Mouse (Mus musculus) spleen, postnatal 10 days (tissue): Measurements from ENCODE around the gene March9.
A peak's percentile ranks its signal among the peaks of the same experiment; 100 is the strongest.

Experiments used
- DNase-seq, 2 experiments: peaks; one replicate each; pipeline ENCODE4 v3.0.0; 2021 to 2022; ENCODE audit warnings: low spot score in 2 of 2

March9 gene

DNA sequence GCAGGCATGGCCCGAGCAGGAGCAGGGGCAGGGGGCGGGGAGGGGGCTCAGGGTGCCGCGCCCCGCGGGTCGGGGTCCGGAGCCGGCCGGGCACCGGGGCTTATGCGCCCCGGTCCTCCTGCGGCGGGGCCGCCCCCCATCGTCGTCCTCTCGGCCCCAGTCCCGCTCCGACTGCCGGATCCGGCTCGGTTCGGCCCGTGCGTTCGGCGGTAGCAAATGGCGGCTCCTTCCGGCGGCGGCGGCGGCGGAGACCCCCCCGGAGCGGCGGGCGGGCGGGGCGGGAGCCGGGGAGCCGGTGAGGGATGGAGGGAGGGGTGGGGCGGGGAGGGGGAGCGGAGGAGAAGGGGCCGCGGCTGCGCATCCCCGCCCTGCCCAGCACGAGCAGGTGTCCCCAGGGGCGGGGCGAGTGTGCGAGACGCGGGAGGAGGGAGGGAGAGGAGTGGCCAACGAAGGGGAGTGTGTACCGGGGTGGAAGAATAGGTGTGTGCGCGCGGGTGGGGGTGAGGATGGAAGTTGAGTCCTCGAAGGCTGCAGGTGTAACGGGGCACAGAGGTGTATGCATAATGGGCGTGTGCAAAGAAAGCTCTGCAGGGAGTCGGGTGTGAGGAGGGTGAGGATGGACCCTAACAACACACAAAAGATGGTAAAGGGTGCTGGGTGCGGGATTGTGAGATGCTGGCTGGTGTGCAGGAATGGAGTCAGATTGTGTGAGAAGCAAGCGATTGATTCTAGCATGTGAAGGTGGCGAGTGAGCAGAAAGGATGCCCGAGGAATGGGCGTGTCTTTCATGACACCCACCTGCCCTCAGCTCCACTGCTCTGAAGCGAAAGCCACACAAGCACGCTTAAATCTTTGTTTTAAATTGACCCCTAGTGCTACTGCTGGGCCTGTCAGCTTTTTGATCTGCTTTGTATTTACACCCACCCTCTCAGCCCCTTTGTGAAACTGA, at the start of gene March9:
TSS of gene March9 (minus strand) at position 217 of the 949 bp plus-strand sequence.
- peak in 1 of 2 experiments; percentile 69 for DNase-seq

- no peak for DNase-seq
These were observed 48.2 kb upstream of the March9 start for GRCm38 (mm10) chr10:127108262-127108583.

DNA sequence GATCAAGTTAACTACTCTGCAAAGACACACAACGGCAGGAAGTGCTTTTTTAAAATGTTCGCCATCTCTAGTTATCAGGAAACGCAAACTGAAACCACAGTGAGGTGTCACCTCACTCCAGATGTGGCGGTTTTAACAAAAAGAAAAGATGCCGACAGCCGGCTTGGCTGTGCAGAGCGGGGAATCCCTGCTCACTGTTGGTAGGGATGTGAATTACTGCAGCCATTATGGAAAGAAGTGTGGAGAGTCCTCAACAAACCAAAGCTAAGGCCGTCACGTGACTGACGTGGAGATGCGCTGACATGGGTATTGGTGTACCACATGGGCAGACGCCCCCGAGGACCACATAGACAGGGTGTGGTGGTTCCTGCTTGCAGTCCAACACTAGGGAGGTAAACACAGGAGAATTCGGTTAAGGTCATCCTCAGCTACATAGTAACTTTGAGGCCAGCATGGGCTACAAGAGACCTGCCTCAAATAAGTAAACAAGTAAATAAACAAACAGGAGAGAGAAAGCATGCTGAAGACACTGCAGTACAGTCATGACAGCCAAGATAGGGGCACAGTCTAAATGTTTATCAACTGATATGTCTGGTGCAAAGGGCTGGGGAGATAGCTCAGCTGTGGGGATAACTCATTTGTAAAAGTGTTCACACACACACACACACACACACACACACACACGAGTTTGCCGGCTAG, 47.7 kb upstream of the March9 start:
- peak in 1 of 2 experiments; percentile 30 for DNase-seq

DNA sequence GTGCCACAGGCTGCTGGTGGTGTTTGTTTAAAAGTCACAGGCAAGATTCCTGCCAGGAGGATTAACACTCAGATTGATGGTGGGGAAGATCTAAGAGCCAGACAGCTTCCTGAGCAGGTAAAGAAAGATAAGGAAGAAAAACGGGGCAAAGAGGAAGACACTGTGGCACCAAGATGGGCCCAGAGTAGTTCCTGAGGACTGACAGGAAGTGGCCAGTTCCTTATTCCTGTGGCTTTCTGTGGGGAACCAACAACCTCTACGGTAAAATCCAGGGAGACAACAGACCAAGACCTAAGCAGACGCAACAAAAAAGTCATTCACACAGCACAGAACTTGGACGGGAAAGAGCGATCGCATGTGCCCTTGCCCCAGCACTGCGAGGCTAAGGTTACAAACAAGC, 43.6 kb upstream of the March9 start:
- no peak for DNase-seq

DNA sequence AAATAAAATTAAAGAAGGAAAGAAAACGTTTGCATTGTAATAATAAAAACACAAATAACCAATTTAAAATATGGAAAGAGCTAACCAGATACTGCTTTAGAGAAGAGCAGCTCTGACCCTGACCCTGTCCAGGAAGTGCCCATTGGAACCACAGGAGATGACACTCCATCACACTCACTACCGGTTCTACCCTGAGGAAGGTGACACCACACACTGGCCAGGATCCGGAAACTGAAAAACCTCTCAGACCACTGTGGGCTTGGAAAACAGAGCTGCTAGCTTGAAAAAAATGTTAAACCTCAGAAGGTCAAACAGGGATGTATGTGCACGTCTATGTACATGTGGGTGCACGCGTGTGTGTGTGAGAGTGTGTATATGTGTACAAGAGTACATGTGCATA, 41.2 kb upstream of the March9 start:
- no peak for DNase-seq

DNA sequence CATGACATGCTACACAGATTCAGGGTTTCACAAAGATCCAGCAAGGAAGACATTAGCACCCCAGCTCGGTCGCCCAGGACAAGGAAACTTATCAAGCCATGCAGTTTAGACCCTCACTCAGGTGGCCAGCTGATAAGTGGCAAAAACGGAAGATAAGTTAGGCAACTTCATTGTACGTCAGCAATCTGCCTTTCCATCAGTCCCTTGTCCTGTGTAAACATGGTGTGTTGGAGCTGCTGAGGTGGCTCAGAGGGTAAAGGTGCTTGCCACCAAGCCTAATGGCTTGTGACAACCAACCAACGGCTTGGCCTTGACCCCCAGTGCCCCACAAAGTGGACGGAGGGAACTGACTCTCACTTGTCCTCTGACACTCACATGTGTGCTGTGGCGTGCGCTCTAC, 40.4 kb upstream of the March9 start:
- no peak for DNase-seq

DNA sequence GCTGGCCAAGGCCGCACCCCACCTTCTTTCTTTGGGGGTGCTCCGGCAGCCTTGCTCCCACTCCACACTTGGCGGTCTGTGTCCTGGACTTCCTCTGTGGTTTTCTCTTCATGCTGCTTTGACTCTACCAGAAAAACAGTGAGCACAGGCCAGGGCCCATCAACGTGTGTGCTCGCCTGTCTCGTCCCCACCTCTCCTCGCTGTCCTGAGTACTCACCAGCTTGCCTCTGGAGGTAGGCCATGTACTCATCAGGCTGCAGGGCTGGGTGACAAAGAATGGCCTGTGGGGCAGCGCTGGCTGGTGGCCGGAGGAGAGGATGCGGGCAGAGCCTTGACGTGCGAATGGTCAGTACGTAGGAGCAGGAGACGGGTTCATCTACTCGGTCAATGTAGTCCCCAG, 39.9 kb upstream of the March9 start:
- DNase-seq: no peak

- no peak for DNase-seq
These were observed 39.2 kb upstream of the March9 start for GRCm38 (mm10) chr10:127099191-127099590.

- DNase-seq: no peak
These were observed 38.5 kb upstream of the March9 start for GRCm38 (mm10) chr10:127098514-127098913.

GRCm38 (mm10) chr10:127094382-127094802, 34.4 kb upstream of the March9 start:
- DNase-seq: no peak

DNA sequence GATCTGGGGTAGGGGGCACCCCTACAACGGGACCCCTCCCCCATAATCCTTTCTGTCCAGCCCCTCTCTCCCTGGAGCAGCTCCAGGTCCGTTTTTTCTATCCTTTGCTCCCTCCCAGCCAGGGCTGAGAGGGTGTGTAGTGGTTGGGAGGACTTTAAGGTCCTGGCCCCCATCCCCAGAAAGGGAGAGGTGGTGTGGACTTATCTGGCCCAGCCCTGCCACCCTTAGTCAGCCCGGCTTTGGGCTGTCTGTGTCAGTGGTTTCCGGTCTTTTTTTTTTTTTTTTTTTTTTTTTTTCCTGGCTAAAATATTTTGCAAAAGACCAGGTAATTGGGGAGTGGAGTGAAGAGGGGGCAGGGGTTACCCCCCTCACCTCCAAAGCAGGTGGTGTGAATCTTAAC, 32.8 kb upstream of the March9 start:
- no peak for DNase-seq

DNA sequence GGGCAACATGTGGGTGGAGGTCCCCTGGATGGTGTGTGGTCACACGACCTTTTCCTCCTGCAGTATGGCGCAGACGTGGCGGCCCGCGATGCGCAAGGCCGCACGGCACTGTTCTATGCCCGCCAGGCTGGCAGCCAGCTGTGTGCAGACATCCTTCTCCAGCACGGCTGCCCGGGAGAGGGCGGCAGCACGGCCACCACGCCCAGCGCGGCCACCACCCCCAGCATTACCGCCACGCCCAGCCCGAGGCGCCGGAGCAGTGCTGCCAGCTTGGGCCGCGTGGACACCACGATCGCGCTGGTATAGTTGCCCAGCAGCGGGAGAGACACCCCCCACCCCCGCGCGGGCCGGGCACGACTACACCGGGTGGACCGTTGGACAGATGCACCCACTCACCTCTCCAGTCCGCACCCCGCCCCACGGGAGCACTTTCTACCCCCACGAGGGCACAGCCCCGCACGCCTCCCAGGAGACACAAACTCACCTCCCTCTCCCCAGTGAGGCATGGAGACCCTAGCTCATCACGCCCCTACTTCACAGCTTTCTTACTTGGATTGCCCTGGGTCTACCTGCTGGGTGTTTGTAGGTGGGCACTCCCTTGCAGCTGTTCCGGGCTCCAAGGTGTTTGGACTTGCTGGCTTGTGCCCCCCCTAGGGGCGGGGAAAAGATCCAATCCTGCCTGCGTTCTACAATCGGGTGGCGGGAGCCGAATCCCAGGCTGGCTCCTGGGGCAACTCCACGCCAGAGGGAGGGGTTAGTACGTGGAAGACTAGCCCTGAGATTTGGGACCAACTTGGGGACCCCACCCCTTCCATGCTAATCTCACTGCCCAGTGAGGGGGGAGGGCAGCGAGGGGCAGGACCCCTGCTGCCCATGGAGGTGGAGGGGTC, 31.8 kb upstream of the March9 start:
- no peak for DNase-seq

DNA sequence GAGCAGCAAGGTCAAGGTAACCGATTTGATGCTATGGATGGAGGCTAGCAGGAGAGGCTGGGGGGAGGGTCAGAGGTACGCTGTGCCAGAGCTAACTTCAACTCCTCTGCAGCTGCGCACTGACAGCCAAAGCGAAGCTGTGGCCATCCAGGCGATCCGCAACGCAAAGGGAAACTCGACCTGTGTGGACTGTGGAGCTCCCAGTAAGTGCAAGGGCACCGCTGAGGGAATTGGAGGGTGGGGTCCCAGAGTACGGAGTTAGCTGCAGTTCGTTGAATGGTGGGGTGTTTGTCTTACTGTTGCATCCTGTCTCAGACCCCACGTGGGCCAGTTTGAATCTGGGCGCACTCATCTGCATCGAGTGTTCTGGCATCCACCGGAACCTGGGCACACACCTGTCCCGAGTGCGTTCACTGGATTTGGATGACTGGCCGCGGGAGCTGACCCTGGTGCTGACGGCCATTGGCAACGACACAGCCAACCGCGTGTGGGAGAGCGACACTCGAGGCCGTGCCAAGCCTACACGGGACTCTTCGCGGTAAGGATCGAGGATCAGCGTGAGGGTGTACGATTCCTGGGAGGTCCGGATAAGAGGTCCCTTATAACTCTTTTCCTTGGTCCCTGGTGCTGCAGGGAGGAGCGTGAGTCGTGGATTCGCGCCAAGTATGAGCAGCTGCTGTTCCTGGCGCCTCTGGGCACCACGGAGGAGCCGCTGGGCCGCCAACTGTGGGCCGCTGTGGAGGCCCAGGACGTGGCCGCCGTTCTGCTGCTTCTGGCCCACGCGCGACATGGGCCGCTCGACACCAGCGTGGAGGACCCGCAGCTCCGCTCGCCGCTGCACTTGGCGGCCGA, 30.8 kb upstream of the March9 start:
- DNase-seq: no peak

GRCm38 (mm10) chr10:127085633-127086032, 25.6 kb upstream of the March9 start:
- DNase-seq: no peak

- DNase-seq: no peak
These were observed 25.1 kb upstream of the March9 start for GRCm38 (mm10) chr10:127085052-127085451.

GRCm38 (mm10) chr10:127083915-127084306, 23.9 kb upstream of the March9 start:
- DNase-seq: no peak

GRCm38 (mm10) chr10:127083292-127083914, 23.4 kb upstream of the March9 start:
- DNase-seq: no peak

- DNase-seq: no peak
These were observed 22.1 kb upstream of the March9 start for GRCm38 (mm10) chr10:127081996-127082620.

- DNase-seq: no peak
These were observed 21.2 kb upstream of the March9 start for GRCm38 (mm10) chr10:127080901-127081780.
